Mouse (Mus musculus): ENCODE results near the gene a.
"Not testable (repeated sequence)": the region's sequence is repeated elsewhere in the genome, so short reads cannot be mapped to it uniquely, and the experiment has no call there.

Gene a

GRCm38 (mm10) chr2:154933884-154934283 is 142.7 kb downstream of the a start:
- DNase-seq, result peak; percentile 25

GRCm38 (mm10) chr2:154936106-154936505 is 144.9 kb downstream of the a start:
- DNase-seq, result no peak

GRCm38 (mm10) chr2:154936536-154937155 is 145.4 kb downstream of the a start:
- DNase-seq, result no peak

GRCm38 (mm10) chr2:154937547-154938390 is 146.6 kb downstream of the a start:
- DNase-seq, result no peak

- no peak for DNase-seq
Observed at GRCm38 (mm10) chr2:154941952-154942351, 150.8 kb downstream of the a start.

GRCm38 (mm10) chr2:154942546-154942945 is 151.3 kb downstream of the a start:
- DNase-seq, result no peak

- DNase-seq, result peak; percentile 89
Observed at GRCm38 (mm10) chr2:154943101-154943500, 151.9 kb downstream of the a start.

- no peak for DNase-seq
Observed at GRCm38 (mm10) chr2:154946921-154947320, 155.7 kb downstream of the a start.

GRCm38 (mm10) chr2:154949352-154949751 is 158.2 kb downstream of the a start:
- no peak for DNase-seq

GRCm38 (mm10) chr2:154949877-154950276 is 158.7 kb downstream of the a start:
- no peak for DNase-seq

GRCm38 (mm10) chr2:154950601-154951000 is 159.4 kb downstream of the a start:
- DNase-seq, result no peak

- no peak for DNase-seq
Observed at GRCm38 (mm10) chr2:154959486-154959885, 168.3 kb downstream of the a start.

GRCm38 (mm10) chr2:154959909-154960308 is 168.7 kb downstream of the a start:
- no peak for DNase-seq

- no peak for DNase-seq
Observed at GRCm38 (mm10) chr2:154963176-154963575, 172.0 kb downstream of the a start.

GRCm38 (mm10) chr2:154969740-154970397 is 178.7 kb downstream of the a start:
- DNase-seq, result not testable (repeated sequence)

GRCm38 (mm10) chr2:154971919-154972692 is 180.9 kb downstream of the a start:
- no peak for DNase-seq

GRCm38 (mm10) chr2:154972981-154973380 is 181.8 kb downstream of the a start:
- no peak for DNase-seq

- DNase-seq, result peak; percentile 27
Observed at GRCm38 (mm10) chr2:154986609-154987008, 195.4 kb downstream of the a start.

- peak; percentile 31 for DNase-seq
Observed at GRCm38 (mm10) chr2:154991411-154991810, 200.2 kb downstream of the a start.

- DNase-seq, result no peak
Observed at GRCm38 (mm10) chr2:154992083-154992482, 200.9 kb downstream of the a start.

GRCm38 (mm10) chr2:155005491-155005890 is 214.3 kb downstream of the a start:
- DNase-seq, result no peak

- peak; percentile 59 for DNase-seq
Observed at GRCm38 (mm10) chr2:155011086-155011656, 220.0 kb downstream of the a start.

- DNase-seq, result no peak
Observed at GRCm38 (mm10) chr2:155012991-155013390, 221.8 kb downstream of the a start.

Data from thymus, postnatal 4 days (tissue).